Mouse (Mus musculus): ENCODE measurements around the gene Tmem208. TPM values are rescaled to one million over a fixed set of nuclear protein-coding genes. Genes with fewer than 3 reads are reported as not detected.

Gene Tmem208
- polyA plus RNA-seq, 1 experiment from 2014 or later: 136 TPM

DNA sequence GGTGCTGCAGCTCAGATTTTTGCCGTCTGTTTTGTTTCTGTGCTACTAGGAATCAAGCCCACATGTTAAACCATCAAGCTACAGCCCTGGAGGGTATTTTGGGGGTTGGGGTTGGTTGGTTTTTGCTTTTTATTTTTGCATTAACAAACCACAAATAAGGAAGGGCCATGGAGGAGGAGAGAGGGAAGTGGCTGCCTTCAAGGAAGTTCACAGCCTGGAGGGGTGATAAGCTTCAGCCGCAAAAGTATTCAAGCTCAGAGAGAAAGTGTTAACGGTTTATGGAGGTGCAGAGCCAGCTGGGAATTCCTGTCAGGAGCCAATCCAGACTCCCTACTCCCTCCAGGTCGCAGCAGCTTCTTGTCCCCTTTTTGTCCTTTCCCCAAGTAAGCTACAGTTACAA, 12.8 kb downstream of the Tmem208 start:
- Histone ChIP-seq H3K36me3 (ENCODE audit: insufficient read depth, low read length) (peaks cover 43% of the 10 kb centered on the region), H3K9ac (replicated peaks; ENCODE audit: low read length) (no peak overlapping the region), H3K4me1 (ENCODE audit: insufficient read depth, low read length) (peaks cover 16% of the 10 kb centered on the region), H3K4me3 (ENCODE audit: low read length) (no peak overlapping the region), H3K4me2 (replicated peaks; ENCODE audit: low read depth, low read length) (no peak overlapping the region), H3K27ac (ENCODE audit: low read length) (no peak overlapping the region), H3K27me3 (ENCODE audit: insufficient read depth, low read length) (no peaks in the 10 kb centered on the region), H3K9me3 (ENCODE audit: low read length) (no peaks in the 10 kb centered on the region)
- ATAC-seq (ENCODE audit: low FRiP score, low TSS enrichment): no peak
- WGBS: 28% methylated on average over 4 of the region's 4 CpGs

DNA sequence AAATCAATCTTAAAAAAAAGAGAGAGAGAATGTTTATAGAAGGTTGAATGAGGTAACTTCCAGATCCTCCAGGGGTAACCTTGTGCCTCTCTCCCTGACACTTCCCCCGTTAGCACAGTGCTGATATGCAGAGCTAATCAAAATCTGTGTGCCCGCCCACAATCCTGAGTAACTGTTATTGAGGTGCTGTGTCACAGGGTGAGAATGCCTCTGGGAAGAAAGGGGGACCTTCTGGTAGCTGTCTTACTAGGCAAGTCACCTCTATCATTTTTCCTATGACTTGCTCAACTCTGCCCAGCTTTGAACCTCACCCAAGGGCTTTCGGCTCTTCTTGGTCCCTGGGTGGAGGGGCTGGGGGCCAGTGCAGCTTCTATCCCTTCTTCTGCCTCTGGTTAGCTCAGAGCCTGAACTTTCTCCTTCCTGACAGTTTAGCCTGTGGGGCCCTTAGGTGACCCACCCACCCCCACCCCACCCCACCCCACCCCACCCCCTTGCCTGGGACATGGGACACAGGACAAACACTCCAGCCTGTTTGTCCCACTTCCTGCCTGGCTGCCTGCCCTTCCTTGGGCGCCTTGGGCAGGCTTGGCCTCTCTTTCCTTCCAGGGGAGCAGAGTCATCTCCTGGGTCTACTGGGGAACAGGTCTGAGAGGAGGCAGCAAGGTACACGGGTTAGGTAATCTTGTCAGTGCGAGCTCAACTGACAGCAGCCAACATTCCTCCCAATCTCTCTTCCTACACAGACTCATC, 13.9 kb downstream of the Tmem208 start:
- no peaks in the 10 kb centered on the region for H3K9me3 ChIP-seq (ENCODE audit: low read length)
- no peak overlapping the region for H3K27ac ChIP-seq (ENCODE audit: low read length)
- no peak overlapping the region for H3K9ac ChIP-seq (replicated peaks; ENCODE audit: low read length)
- no peak overlapping the region for H3K4me3 ChIP-seq (ENCODE audit: low read length)
- no peak for ATAC-seq (ENCODE audit: low FRiP score, low TSS enrichment)
- peaks cover 33% of the 10 kb centered on the region for H3K36me3 ChIP-seq (ENCODE audit: insufficient read depth, low read length)
- peaks cover 25% of the 10 kb centered on the region for H3K4me1 ChIP-seq (ENCODE audit: insufficient read depth, low read length)
- H3K27me3 ChIP-seq (ENCODE audit: insufficient read depth, low read length): no peaks in the 10 kb centered on the region
- WGBS: 78% methylated on average over 6 of the region's 6 CpGs
- no peak overlapping the region for H3K4me2 ChIP-seq (replicated peaks; ENCODE audit: low read depth, low read length)

DNA sequence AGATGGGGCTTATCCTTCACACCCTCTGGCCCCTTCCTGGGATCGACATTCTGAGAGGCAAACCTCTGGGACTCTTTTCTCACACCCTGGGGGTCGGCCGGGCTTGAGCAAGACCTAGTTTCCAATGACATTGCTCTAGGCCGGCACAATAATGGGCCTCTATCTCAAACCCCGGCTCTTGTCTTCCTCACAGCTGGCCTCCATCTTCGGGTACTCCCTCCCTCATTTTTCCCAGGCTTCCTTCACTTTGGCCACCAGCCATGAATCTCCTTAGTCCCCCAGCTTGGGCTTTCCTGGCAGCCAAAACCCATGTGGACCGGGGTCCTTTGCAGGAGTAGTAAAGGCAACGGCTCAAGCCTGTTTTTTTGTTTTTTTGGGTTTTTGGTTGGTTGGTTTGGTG, 15.2 kb downstream of the Tmem208 start:
- H3K4me3 ChIP-seq (ENCODE audit: low read length): no peak overlapping the region
- H3K9ac ChIP-seq (replicated peaks; ENCODE audit: low read length): 0 out of 2 replicates have a peak overlapping the region, but pooled peaks have one; percentile 5
- no peaks in the 10 kb centered on the region for H3K9me3 ChIP-seq (ENCODE audit: low read length)
- peaks cover 38% of the 10 kb centered on the region for H3K4me1 ChIP-seq (ENCODE audit: insufficient read depth, low read length)
- WGBS: 38% methylated on average over 8 of the region's 8 CpGs
- H3K27me3 ChIP-seq (ENCODE audit: insufficient read depth, low read length): no peaks in the 10 kb centered on the region
- peak overlapping the region; percentile 66; the same call in 1 of the 2 replicates for H3K27ac ChIP-seq (ENCODE audit: low read length)
- ATAC-seq (ENCODE audit: low FRiP score, low TSS enrichment): peak; percentile 37; the same call in 1 of the 2 replicates
- H3K4me2 ChIP-seq (replicated peaks; ENCODE audit: low read depth, low read length): no peak overlapping the region
- H3K36me3 ChIP-seq (ENCODE audit: insufficient read depth, low read length): peaks cover 22% of the 10 kb centered on the region

DNA sequence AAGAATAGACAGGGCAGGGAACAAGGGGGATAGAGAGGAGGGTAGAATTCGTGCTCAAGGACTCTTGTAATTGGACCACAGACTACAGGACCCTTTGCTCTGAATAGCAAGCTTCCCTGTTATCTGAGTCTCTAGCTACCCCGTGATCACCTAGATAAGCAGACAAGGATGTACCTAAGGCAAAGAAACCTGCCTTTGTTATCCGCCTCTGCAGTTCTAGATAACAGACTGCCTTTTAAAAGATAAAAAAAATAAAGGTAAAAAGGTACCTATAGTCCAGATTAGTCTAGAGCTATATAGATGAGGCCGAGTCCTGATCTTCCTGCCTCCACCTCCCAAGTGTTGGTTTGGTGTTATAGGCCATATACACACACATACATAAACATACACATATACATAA, 16.6 kb downstream of the Tmem208 start:
- Histone ChIP-seq H3K4me2 (replicated peaks; ENCODE audit: low read depth, low read length) (no peak overlapping the region), H3K36me3 (ENCODE audit: insufficient read depth, low read length) (peaks cover 8% of the 10 kb centered on the region), H3K4me3 (ENCODE audit: low read length) (no peak overlapping the region), H3K4me1 (ENCODE audit: insufficient read depth, low read length) (peaks cover 42% of the 10 kb centered on the region), H3K27ac (ENCODE audit: low read length) (no peak overlapping the region), H3K9me3 (ENCODE audit: low read length) (no peaks in the 10 kb centered on the region), H3K27me3 (ENCODE audit: insufficient read depth, low read length) (no peaks in the 10 kb centered on the region), H3K9ac (replicated peaks; ENCODE audit: low read length) (no peak overlapping the region)
- 87% methylated on average over 4 of the region's 4 CpGs for WGBS
- no peak for ATAC-seq (ENCODE audit: low FRiP score, low TSS enrichment)

DNA sequence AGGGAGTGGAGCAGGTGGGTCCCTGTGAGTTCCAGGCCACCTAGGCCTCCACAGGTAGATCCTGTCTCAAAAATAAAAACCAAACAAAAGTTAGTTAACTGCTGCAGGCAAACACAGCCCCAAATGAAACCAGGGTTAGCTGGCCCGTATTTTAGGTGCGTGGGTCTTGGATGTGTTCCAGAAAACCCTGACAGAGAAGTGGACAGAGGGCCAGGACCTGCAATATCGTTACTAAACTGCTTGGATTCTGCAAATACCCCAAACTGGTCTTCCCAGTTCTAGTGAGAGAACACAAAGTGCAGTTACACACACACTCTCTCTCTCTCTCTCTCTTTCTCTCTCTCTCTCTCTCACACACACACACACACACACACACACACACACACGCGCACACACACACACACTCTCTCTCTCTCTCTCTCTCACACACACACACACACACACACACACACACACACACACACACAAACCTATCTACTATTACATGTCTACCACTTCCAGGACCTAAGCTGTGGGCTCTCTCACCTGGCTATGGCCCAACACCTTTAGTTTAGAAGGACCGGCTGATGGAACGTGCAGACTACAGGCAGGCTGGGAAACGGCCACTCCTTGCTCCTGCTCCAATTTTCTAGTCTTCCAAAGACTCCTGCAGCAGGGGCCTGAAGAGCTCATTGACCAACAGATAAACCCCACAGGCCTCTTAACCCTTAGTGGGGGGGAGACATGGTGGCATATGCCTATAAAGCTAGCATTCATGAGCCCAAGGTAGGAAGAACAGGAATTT, 17.8 kb downstream of the Tmem208 start:
- no peaks in the 10 kb centered on the region for H3K9me3 ChIP-seq (ENCODE audit: low read length)
- H3K27me3 ChIP-seq (ENCODE audit: insufficient read depth, low read length): no peaks in the 10 kb centered on the region
- H3K27ac ChIP-seq (ENCODE audit: low read length): no peak overlapping the region; the same call in 1 of the 2 replicates
- ATAC-seq (ENCODE audit: low FRiP score, low TSS enrichment): no peak
- peaks cover 46% of the 10 kb centered on the region for H3K4me1 ChIP-seq (ENCODE audit: insufficient read depth, low read length)
- H3K9ac ChIP-seq (replicated peaks; ENCODE audit: low read length): no peak overlapping the region
- H3K36me3 ChIP-seq (ENCODE audit: insufficient read depth, low read length): no peaks in the 10 kb centered on the region
- no peak overlapping the region for H3K4me2 ChIP-seq (replicated peaks; ENCODE audit: low read depth, low read length)
- 53% methylated on average over 6 of the region's 8 CpGs for WGBS
- no peak overlapping the region for H3K4me3 ChIP-seq (ENCODE audit: low read length)

DNA sequence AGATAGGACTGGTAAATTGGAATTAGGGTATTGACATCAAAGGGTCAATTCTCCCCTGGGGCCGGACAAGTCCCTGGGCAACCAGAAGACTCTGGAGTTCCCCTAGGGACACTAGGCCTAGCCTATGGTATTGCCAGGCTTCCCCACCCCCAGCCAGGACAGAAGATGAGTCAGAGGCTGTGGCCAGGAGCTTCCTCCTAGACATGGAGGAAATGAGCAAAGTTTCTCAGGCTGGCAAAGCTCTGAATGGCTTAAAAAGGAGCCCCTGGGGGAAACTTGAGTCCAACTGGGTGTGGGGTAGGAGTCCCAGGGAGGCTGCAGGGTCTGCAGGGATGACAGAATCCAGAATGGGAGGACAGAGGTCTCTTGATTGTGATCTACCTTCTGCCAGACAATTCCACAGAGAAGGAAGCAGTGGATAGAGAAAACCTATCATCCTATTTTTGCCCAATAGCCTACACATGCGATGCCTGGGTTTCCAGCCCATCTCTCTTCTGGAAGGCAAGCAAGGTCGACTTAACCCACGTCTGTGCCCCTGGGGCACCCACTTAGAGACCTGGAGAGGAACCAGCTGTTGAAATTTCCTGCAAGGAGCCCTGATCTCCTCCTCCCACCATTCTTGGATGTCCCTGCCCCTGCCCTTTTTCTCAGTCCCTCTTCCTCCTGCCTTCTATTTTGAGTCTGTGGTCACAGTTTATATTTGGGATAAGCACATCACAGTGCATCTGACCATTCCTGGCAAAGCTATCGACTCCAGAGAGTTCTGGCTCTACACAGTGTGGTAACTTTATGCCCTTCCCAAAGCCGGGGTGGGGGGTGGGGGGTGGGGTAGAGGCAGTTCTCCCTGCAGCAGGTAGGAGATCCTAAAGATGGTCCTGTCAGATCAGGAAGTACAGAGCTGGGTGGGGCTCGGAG, 19.2 kb downstream of the Tmem208 start:
- H3K4me1 ChIP-seq (ENCODE audit: insufficient read depth, low read length): peaks cover 48% of the 10 kb centered on the region
- no peak overlapping the region for H3K9ac ChIP-seq (replicated peaks; ENCODE audit: low read length)
- peak overlapping the region; percentile 98 for H3K4me2 ChIP-seq (replicated peaks; ENCODE audit: low read depth, low read length)
- H3K4me3 ChIP-seq (ENCODE audit: low read length): no peak overlapping the region
- ATAC-seq (ENCODE audit: low FRiP score, low TSS enrichment): no peak
- H3K36me3 ChIP-seq (ENCODE audit: insufficient read depth, low read length): no peaks in the 10 kb centered on the region
- WGBS: 34% methylated on average over 7 of the region's 7 CpGs
- H3K27ac ChIP-seq (ENCODE audit: low read length): no peak overlapping the region; the same call in 1 of the 2 replicates
- H3K9me3 ChIP-seq (ENCODE audit: low read length): no peaks in the 10 kb centered on the region
- peaks cover 2% of the 10 kb centered on the region; the same call in 1 of the 2 replicates for H3K27me3 ChIP-seq (ENCODE audit: insufficient read depth, low read length)

DNA sequence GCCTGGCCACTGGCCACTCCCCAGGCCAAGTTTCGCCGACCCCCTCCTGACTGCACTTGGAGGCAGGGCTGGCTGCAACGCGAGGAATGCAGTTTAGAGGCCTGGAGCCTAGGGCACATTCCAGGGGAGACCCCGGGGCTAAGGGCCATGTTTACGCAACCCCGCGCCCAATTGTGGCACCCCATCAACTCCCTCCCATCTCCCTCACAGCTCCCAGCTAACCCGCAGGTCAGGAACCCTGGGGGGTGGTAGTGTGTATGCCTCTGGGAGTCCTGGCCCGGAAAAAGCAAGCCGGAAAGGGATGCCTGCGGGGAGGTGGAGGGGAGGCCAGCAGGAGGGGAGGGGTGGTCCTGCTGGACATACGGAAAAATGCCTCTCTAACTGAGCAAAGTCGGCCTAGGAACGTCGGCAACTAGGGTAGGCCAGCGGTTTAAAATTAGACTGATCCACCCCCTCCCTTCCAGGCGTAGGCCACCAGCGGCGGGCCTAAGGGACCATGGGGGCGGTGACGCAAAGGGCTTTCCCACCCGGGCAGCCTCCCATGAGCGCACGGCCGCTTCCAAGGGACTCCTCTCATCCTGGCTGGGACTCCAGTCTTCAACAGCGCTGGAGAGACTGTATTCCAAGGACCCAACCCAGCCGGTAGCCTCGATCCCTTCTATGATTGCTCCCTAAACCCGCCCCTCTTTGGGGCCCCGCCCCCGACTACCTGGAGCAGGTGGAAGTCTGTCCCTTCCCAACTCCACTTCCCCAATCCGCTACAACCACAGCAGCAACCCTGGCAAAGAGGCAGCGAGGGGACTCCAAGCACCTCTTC, 20.7 kb downstream of the Tmem208 start:
- under 1% methylated on average over 34 of the region's 34 CpGs for WGBS
- H3K4me1 ChIP-seq (ENCODE audit: insufficient read depth, low read length): peaks cover 36% of the 10 kb centered on the region
- peaks cover 11% of the 10 kb centered on the region for H3K27me3 ChIP-seq (ENCODE audit: insufficient read depth, low read length)
- peak; percentile 57 for ATAC-seq (ENCODE audit: low FRiP score, low TSS enrichment)
- H3K9ac ChIP-seq (replicated peaks; ENCODE audit: low read length): peak overlapping the region; percentile 83
- peak overlapping the region; percentile 92 for H3K27ac ChIP-seq (ENCODE audit: low read length)
- peak overlapping the region; percentile 98 for H3K4me2 ChIP-seq (replicated peaks; ENCODE audit: low read depth, low read length)
- no peaks in the 10 kb centered on the region for H3K9me3 ChIP-seq (ENCODE audit: low read length)
- H3K4me3 ChIP-seq (ENCODE audit: low read length): peak overlapping the region; percentile 76
- H3K36me3 ChIP-seq (ENCODE audit: insufficient read depth, low read length): no peaks in the 10 kb centered on the region

DNA sequence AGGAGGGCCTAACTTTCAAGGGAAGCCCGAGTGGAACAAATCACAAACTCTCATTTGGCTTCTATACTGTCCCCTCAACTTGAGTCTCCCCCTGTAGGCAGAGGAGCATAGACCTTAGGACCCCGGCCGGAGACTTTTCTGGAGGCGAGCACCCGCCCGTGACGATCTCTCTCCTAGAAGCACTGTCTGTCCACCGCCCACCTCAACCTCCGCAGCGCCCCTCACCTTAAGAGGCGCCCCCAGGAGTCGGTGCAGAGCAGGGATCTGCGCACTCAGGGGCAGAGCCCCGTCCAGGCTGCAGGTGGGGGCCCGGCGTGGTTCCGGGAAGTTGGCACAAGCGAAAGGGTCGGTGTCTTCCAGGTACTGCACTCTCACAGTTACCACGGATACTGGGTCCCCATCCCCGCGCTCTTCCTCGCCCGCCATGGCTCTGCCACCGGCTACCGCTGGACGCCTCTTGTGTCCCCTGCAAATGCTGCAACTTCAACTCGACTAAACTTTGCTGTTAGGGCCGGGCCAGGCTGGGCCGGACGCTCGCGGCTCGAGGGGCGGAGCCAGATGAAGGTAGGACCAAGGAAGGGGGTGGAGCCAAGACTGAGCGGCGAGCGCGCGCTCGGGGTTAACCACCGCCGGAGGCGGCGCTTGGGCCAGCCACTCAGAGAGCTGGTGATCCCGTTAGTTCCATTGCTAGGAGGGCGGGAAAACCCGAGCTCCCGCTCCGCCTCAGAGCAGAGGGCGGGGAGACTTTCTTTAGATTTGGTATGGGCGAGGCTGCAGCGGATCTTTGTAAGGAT, 21.5 kb downstream of the Tmem208 start, which contains the start of gene Fhod1:
Fhod1 (minus strand) TSS at position 526 of the 794 bp plus-strand sequence.
- peak within 1 kb of the TSS; percentile 92 for H3K27ac ChIP-seq (ENCODE audit: low read length)
- WGBS: under 1% methylated on average over 52 of the region's 53 CpGs
- H3K9ac ChIP-seq (replicated peaks; ENCODE audit: low read length): peak within 1 kb of the TSS; percentile 83
- no peaks in the 10 kb centered on the region for H3K36me3 ChIP-seq (ENCODE audit: insufficient read depth, low read length)
- H3K4me1 ChIP-seq (ENCODE audit: insufficient read depth, low read length): peaks cover 36% of the 10 kb centered on the region
- peak within 1 kb of the TSS; percentile 76 for H3K4me3 ChIP-seq (ENCODE audit: low read length)
- H3K27me3 ChIP-seq (ENCODE audit: insufficient read depth, low read length): peaks cover 11% of the 10 kb centered on the region
- H3K9me3 ChIP-seq (ENCODE audit: low read length): no peaks in the 10 kb centered on the region
- H3K4me2 ChIP-seq (replicated peaks; ENCODE audit: low read depth, low read length): peak within 1 kb of the TSS; percentile 98
- peak; percentile 90 for ATAC-seq (ENCODE audit: low FRiP score, low TSS enrichment)
